Mouse (Mus musculus) thymus, adult 2 months (tissue): Measurements from ENCODE around the gene Ntrk3. TPM values are rescaled to one million over a fixed set of nuclear protein-coding genes. Genes with fewer than 3 reads are reported as not detected.

ENCODE experiments used
- DNase-seq: peaks from one replicate; pipeline ENCODE4 v3.0.0; 2021
- H3K27ac ChIP-seq: fragments of 200-500 bp; 2 replicates; pipeline ENCODE4 v1.5.1; 2012; ENCODE audit warnings: low read length, control low read depth; ENCODE audit not compliant: control insufficient read depth, insufficient read depth
- H3K27me3 ChIP-seq: fragments of 200-500 bp; 2 replicates; pipeline ENCODE4 v1.6.1; 2012; ENCODE audit warnings: mild to moderate bottlenecking, low read length, moderate library complexity, mixed read lengths; ENCODE audit not compliant: control insufficient read depth, insufficient read depth
- H3K36me3 ChIP-seq: fragments of 200-500 bp; 2 replicates; pipeline ENCODE4 v1.6.1; 2012; ENCODE audit warnings: mild to moderate bottlenecking, low read length, moderate library complexity; ENCODE audit not compliant: control insufficient read depth, insufficient read depth
- H3K4me1 ChIP-seq: fragments of 200-500 bp; replicated peaks from 2 replicates; pipeline ENCODE4 v1.6.1; 2012; ENCODE audit warnings: low read length; ENCODE audit not compliant: control insufficient read depth, insufficient read depth
- H3K4me3 ChIP-seq: fragments of 200-500 bp; 2 replicates; pipeline ENCODE4 v1.5.1; 2012; ENCODE audit warnings: mild to moderate bottlenecking, low read length, control low read depth, moderate library complexity; ENCODE audit not compliant: control insufficient read depth, insufficient read depth
- CTCF ChIP-seq: fragments of 200-500 bp; IDR thresholded peaks from 2 replicates; pipeline ENCODE4 v1.5.1; 2012; ENCODE audit warnings: mild to moderate bottlenecking, control low read depth, low read length, moderate library complexity, borderline replicate concordance; ENCODE audit not compliant: control insufficient read depth, poor library complexity, insufficient read depth; ENCODE audit errors: extremely low read depth
- POLR2A ChIP-seq: fragments of 200-500 bp; IDR thresholded peaks from 2 replicates; pipeline ENCODE4 v1.6.1; 2012; ENCODE audit warnings: mild to moderate bottlenecking, low read length, control low read depth, moderate library complexity; ENCODE audit not compliant: control insufficient read depth, poor library complexity, insufficient read depth; ENCODE audit errors: extremely low read depth
- WGBS: fragments of 180-500 bp; shearing (Covaris S2); methylation state at CpG from one replicate; pipeline ENCODE4 v1.1.7; 2018; 5-methylcytosine and 5-hydroxymethylcytosine counted together
- polyA plus RNA-seq: library from polyadenylated mRNA; depleted of rRNA; stranded (reverse); fragments of >200 nt; gene quantifications from 2 replicates; pipeline ENCODE4 v1.2.3, GENCODE M21; 2012

The Ntrk3 gene
- polyA plus RNA-seq, 1 experiment = 54.7 TPM

DNA sequence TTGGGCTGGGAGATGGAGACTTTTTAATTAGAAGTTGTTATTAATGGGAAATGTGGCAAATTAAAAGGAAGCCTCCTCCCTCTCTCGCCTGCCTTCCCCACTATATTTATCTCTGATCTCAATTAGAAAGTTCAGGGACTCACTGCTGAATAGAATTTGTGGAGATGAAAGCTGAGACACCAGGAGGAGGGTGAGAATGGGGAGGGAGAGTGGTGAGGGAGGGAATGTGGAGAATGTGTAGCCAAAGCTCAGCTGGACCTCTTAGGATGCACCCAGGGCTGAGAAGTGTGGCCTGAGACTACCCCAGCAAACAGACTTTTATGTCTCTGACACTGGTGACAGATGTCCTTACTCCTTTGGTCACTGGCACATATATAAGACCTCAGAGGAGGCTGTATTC lies 86.3 kb downstream of the Ntrk3 start:
- H3K27me3 ChIP-seq = no peaks in the 10 kb centered on the region
- H3K4me1 ChIP-seq = no peaks in the 10 kb centered on the region
- no peaks in the 10 kb centered on the region for H3K36me3 ChIP-seq
- TF ChIP-seq CTCF = no peak
- TF ChIP-seq POLR2A = no peak
- DNase-seq = no peak
- H3K27ac ChIP-seq = no peak overlapping the region
- WGBS = 62% methylated on average over 1 of the region's 1 CpGs
- H3K4me3 ChIP-seq = no peak overlapping the region

DNA sequence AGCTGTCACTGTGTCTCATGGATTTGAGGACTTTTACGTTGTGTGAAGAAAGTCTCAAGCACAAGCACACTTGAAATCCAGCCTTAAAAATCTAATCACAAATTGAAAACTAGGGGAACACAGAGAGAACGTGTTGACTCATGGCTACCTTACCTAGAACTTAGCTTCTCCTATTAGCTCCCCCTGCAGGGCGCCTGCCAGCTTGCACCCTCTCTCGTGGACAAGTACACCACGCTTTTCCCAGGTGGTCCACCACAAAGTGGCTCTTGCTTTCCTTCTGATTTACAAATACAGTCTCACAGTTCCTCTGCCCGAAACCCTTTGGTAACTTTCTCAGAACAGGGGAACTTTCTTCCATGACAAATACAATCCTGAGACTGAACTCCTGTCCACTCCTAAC lies 94.1 kb downstream of the Ntrk3 start:
- H3K4me1 ChIP-seq = no peaks in the 10 kb centered on the region
- no peaks in the 10 kb centered on the region for H3K27me3 ChIP-seq
- 30% methylated on average over 6 of the region's 6 CpGs for WGBS
- TF ChIP-seq POLR2A = no peak
- peak; percentile 55; the same call in 1 of the 2 replicates for TF ChIP-seq CTCF
- no peak overlapping the region for H3K4me3 ChIP-seq
- peak; percentile 63 for DNase-seq
- no peaks in the 10 kb centered on the region for H3K36me3 ChIP-seq
- no peak overlapping the region for H3K27ac ChIP-seq

DNA sequence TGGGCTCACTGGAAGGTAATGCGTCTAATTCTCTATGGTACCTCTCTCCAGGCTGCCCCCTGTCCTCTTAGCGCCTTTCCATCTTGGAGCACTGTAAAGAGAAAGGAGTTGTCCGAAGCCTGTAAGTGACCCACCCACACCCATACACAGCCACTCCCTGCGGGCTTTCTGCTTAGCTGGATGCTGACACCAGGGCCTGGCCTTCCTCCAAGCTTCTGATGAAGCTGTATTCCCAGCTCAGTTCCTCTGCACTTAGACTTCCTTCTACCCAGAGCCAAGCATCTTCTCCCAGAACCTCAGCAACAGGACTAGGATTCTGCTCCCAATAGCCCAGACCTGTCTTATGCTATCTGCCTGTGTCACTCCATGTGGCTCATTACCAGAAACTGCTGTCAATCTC lies 114.1 kb downstream of the Ntrk3 start:
- Histone ChIP-seq H3K4me3 (no peak overlapping the region), H3K27me3 (no peaks in the 10 kb centered on the region), H3K27ac (no peak overlapping the region), H3K36me3 (no peaks in the 10 kb centered on the region), H3K4me1 (peaks cover 9% of the 10 kb centered on the region; the same call in 1 of the 2 replicates)
- DNase-seq = no peak
- WGBS = 90% methylated on average over 4 of the region's 4 CpGs
- TF ChIP-seq CTCF = no peak
- no peak for TF ChIP-seq POLR2A

DNA sequence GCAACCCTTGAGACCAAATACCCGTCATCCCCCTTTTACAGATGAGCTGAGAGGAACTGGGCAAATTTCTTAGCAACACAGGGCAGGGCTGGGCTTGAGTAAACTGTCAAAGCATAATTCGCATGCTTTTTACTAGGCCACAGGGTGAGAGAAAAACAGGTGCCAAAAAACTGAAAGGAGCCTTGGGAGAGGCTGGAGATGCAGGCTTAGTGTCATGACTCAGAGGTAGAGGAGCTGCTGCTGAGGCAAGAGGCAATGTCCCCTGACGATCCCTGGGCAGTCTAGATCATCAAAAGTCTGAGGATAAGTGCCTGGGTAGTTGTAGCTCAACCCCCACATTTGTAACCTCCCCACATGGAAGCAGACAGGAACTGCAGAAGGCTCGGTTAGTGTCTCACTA lies 116.7 kb downstream of the Ntrk3 start:
- Histone ChIP-seq H3K27me3 (no peaks in the 10 kb centered on the region), H3K36me3 (no peaks in the 10 kb centered on the region), H3K4me1 (peaks cover 9% of the 10 kb centered on the region; the same call in 1 of the 2 replicates), H3K27ac (no peak overlapping the region), H3K4me3 (no peak overlapping the region)
- DNase-seq = no peak
- TF ChIP-seq POLR2A (no peak), CTCF (no peak)
- WGBS = 74% methylated on average over 4 of the region's 4 CpGs

DNA sequence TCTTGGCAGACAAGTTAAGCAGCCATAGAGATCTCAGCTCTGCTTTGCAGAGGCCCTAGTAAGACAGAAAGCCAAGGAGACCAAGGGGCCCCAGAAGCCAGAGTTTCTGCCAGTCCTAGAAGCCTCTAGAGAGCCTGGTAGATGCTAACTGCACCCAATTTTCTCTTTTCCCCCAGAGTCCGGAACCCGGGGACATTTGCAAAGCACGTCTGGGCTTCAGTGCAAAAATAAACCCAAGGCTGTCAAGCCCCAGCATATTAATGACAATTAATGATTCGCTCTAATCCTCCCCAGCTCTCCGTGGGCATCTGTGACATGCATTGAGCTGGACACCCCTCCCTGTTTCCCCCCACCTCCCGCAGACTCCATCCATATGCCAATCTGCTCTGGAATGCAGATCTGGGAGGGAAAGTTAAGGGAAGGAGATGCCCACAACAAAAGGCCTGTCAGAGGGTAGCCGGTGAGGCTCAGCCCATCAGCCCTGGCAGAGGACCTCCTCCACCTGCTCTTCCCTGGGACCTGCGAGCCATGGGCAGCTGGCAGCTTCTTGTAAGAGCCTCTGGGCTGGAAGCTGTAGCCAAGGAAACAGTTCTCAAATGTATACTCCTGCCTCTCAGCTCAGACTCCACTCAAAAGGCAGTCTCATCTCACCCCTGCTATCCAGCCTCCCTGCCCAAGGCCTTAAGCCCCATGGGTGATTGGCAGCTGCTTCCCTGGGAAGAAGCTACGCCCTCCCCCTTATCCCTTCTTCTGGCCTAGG lies 117.8 kb downstream of the Ntrk3 start:
- WGBS = 91% methylated on average over 9 of the region's 9 CpGs
- Histone ChIP-seq H3K27ac (no peak overlapping the region), H3K4me3 (no peak overlapping the region), H3K27me3 (no peaks in the 10 kb centered on the region), H3K4me1 (peaks cover 9% of the 10 kb centered on the region; the same call in 1 of the 2 replicates), H3K36me3 (no peaks in the 10 kb centered on the region)
- TF ChIP-seq POLR2A = no peak
- no peak for TF ChIP-seq CTCF
- DNase-seq = no peak

DNA sequence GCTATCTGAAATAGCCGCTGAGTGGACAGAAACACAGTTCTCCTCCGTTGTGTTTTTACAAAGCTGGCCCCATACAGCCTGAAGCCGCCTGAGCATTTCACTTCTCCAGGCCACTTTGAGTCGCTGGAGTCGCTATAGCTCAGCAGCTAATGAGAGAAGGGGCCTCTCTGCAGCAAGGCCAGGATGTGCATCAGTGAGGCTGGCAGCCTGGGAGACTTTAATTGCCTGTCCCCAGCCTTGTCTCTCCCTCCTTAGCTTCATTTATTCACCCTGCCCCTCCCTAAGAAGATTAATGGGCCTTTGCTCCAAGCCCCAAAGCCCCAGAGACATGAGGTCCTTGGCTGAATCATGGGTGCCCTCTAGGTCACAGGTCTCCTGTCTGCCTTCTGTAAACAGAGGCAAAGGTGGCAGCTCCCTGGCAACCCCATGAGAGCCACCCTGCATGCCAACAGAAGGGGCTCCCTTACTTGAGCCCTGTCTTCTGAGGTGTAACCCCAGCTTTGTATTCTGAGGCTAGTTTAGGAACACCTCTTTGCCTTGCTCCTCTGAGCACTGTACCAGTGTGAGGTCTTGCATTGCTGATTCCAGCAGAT lies 132.2 kb downstream of the Ntrk3 start:
- 51% methylated on average over 5 of the region's 5 CpGs for WGBS
- no peak for DNase-seq
- Histone ChIP-seq H3K4me3 (no peak overlapping the region), H3K36me3 (no peaks in the 10 kb centered on the region), H3K27me3 (no peaks in the 10 kb centered on the region), H3K4me1 (no peaks in the 10 kb centered on the region), H3K27ac (no peak overlapping the region)
- TF ChIP-seq CTCF (no peak), POLR2A (no peak)

DNA sequence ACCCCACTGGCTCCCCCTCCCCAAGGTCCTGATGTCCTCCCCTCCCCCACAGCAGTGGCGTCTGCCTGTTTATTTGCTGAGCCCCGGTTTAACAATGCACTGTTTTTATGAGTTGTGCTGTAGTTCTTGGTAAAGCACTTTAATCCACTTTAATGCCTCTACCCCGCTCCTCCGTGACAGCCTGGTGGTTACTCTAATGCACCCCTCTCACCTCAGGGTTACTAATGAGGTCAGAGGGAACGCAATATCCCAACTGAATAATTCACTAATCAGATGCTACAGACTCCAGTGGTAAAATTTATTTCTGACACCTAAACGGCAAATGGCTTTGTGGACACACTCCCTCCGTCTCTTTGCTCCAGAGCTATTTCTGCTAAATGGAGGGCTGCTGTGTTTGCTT lies 133.9 kb downstream of the Ntrk3 start:
- TF ChIP-seq CTCF (no peak), POLR2A (no peak)
- Histone ChIP-seq H3K27ac (no peak overlapping the region), H3K27me3 (no peaks in the 10 kb centered on the region), H3K4me3 (no peak overlapping the region), H3K36me3 (no peaks in the 10 kb centered on the region), H3K4me1 (peaks cover 2% of the 10 kb centered on the region)
- 51% methylated on average over 7 of the region's 7 CpGs for WGBS
- no peak for DNase-seq
